ENCODE assay signal across 11 mouse cellular contexts in the genomic region with DNA sequence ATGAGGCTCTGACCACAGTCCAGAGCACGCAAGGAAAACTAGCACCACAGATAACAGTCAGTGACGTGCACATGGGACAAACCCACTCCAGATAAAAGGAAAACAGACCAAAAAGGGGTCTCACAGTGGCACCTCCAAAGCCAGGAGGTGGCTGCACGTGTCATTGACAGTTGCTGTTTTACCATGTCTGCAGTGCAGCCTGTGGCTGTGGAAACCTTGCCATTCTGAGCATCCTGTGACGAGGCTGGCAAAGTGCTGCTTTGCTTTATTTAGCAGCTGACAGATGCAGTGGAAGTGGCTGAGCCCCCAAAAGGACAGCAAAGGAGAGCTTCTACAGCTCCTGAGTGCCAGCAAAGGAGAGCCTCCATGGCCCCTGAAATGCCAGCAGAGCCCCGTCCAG.
A peak's percentile ranks its signal among the peaks of the same experiment; 100 is the strongest.
DNase-seq lines count a peak whose midpoint lies in the region; ATAC-seq and TF ChIP-seq lines count a peak whose summit lies in the region.
"Had no signal": no experiment of that assay in that cellular context is flagged by ENCODE, and none has a peak within 500 bp of the region (broad histone marks: within the 10 kb centered on the region; RNA-seq: fewer than 3 reads in every experiment).

No protein-coding gene starts in this region.

- no peaks in the 10 kb centered on the region for H3K9me3 ChIP-seq in liver, embryonic 12.5 days (replicated peaks)
- H3K9me3 ChIP-seq: forebrain, embryonic 12.5 days had no signal

- no peak for ATAC-seq in liver, embryonic 12.5 days

- TF ChIP-seq CTCF in left cerebral cortex, adult 2 months (IDR thresholded peaks at IDR 0.05) = no peak
- no peak for TF ChIP-seq CTCF in lung, adult 2 months (IDR thresholded peaks at IDR 0.05; ENCODE audit: insufficient read depth, low read length)

- no peak for TF ChIP-seq POLR2A in lung, adult 2 months (IDR thresholded peaks at IDR 0.05; ENCODE audit: borderline replicate concordance, extremely low read depth, low read depth, low read length)

- H3K9ac ChIP-seq in liver, embryonic 12.5 days = no peak overlapping the region
- H3K9ac ChIP-seq: forebrain, embryonic 12.5 days had no signal

- H3K36me3 ChIP-seq in liver, embryonic 12.5 days = no peaks in the 10 kb centered on the region
- H3K36me3 ChIP-seq: forebrain, embryonic 12.5 days had no signal

- H3K4me1 ChIP-seq in lung, adult 2 months (ENCODE audit: control insufficient read depth, insufficient read depth, low read length) = peaks cover 2% of the 10 kb centered on the region; the same call in 1 of the 2 replicates
- peaks cover 5% of the 10 kb centered on the region for H3K4me1 ChIP-seq in liver, embryonic 12.5 days
- H3K4me1 ChIP-seq: forebrain, embryonic 12.5 days had no signal

- H3K4me2 ChIP-seq in liver, embryonic 12.5 days = no peak overlapping the region
- H3K4me2 ChIP-seq: forebrain, embryonic 12.5 days had no signal

- intact Hi-C loops in left cerebral cortex, adult 2 months (cut with DNase I) = loop anchor here (2.0 kb wide), 1 partner anchor 34 kb away; no protein-coding TSS in a partner anchor

- peak in 1 of 2 experiments; percentile 52 for DNase-seq in left cerebral cortex, adult 2 months (ENCODE audit: extremely low spot score in 1 of 2, low spot score in 2 of 2)
- no peak for DNase-seq in left cerebral cortex, adult 11 months (ENCODE audit: low spot score)
- DNase-seq in heart, adult 9 months (ENCODE audit: low spot score in 2 of 2) = peak; percentile 44 to 68
- peak; percentile 27 to 31 for DNase-seq in layer of hippocampus, postnatal 14 days (ENCODE audit: low spot score in 2 of 2)
- peak; percentile 27 for DNase-seq in thymus, postnatal 14 days
- no peak for DNase-seq in spleen, postnatal 14 days (ENCODE audit: low spot score in 2 of 2)
- no peak for DNase-seq in lung, adult 2 months
- DNase-seq: kidney, postnatal 10 days; lung, postnatal 36 days had no signal

- H3K4me3 ChIP-seq in left cerebral cortex, adult 2 months = no peak overlapping the region
- no peak overlapping the region for H3K4me3 ChIP-seq in lung, adult 2 months (replicated peaks; ENCODE audit: extremely low read depth, low read depth, low read length)
- H3K4me3 ChIP-seq in liver, embryonic 12.5 days = no peak overlapping the region
- H3K4me3 ChIP-seq: forebrain, embryonic 12.5 days had no signal

- H3K27me3 ChIP-seq in liver, embryonic 12.5 days (replicated peaks) = no peaks in the 10 kb centered on the region
- H3K27me3 ChIP-seq: forebrain, embryonic 12.5 days had no signal

- peak overlapping the region; percentile 75 for H3K27ac ChIP-seq in left cerebral cortex, adult 2 months
- no peak overlapping the region for H3K27ac ChIP-seq in liver, embryonic 12.5 days
- H3K27ac ChIP-seq: forebrain, embryonic 12.5 days had no signal

- WGBS in lung, adult 2 months = 80% methylated on average over 5 of the region's 5 CpGs
- WGBS in liver, embryonic 12.5 days (ENCODE audit: insufficient replicate concordance) = 60% methylated on average over 5 of the region's 5 CpGs

Comparison
In these comparisons a context has a peak if more than half of its experiments do, and no peak if none do; other contexts are left out.
1. DNase-seq: peak in heart, adult 9 months (2 of 2), layer of hippocampus, postnatal 14 days (2 of 2) and thymus, postnatal 14 days (single experiment); none in left cerebral cortex, adult 11 months (single experiment), spleen, postnatal 14 days (0 of 2) and lung, adult 2 months (single experiment).